Mouse (Mus musculus) heart, embryonic 13.5 days (tissue): ENCODE results near the gene Npdc1. TPM values are rescaled to one million over a fixed set of nuclear protein-coding genes. Genes with fewer than 3 reads are reported as not detected.

Experiments used
- ATAC-seq: fragments of 200-750 bp; cut with Nextera tagmentation; 2 replicates; pipeline ENCODE4 v1.8.0; 2017; ENCODE audit warnings: moderate TSS enrichment; ENCODE audit not compliant: insufficient number of reproducible peaks, low FRiP score, low TSS enrichment; ENCODE audit errors: extremely low read depth
- H3K27ac ChIP-seq: fragments of 300-500 bp; sonication (generic); replicated peaks from 2 replicates; pipeline ENCODE4 v1.5.1; 2015; ENCODE audit warnings: moderate library complexity, mild to moderate bottlenecking, inconsistent platforms
- H3K27me3 ChIP-seq: fragments of 300-500 bp; sonication (generic); replicated peaks from 2 replicates; pipeline ENCODE4 v1.6.1; 2015; ENCODE audit warnings: mild to moderate bottlenecking, inconsistent platforms
- H3K36me3 ChIP-seq: fragments of 300-500 bp; sonication (generic); 2 replicates; pipeline ENCODE4 v1.6.1; 2015; ENCODE audit warnings: mild to moderate bottlenecking, inconsistent platforms
- H3K4me1 ChIP-seq: fragments of 300-500 bp; sonication (generic); 2 replicates; pipeline ENCODE4 v1.6.1; 2015; ENCODE audit warnings: inconsistent platforms
- H3K4me2 ChIP-seq: fragments of 300-500 bp; sonication (generic); 2 replicates; pipeline ENCODE4 v1.6.1; 2015; ENCODE audit warnings: inconsistent platforms, mild to moderate bottlenecking, moderate library complexity
- H3K4me3 ChIP-seq: fragments of 300-500 bp; sonication (generic); 2 replicates; pipeline ENCODE4 v1.5.1; 2015; ENCODE audit warnings: moderate library complexity, mild to moderate bottlenecking, inconsistent platforms
- H3K9ac ChIP-seq: fragments of 300-500 bp; sonication (generic); 2 replicates; pipeline ENCODE4 v1.6.1; 2015; ENCODE audit warnings: inconsistent platforms, mild to moderate bottlenecking, moderate library complexity
- H3K9me3 ChIP-seq: fragments of 300-500 bp; sonication (generic); 2 replicates; pipeline ENCODE4 v1.6.1; 2016; ENCODE audit warnings: inconsistent platforms
- WGBS: fragments of 180-500 bp; shearing (Covaris S2); methylation state at CpG from one replicate; pipeline ENCODE4 v1.1.7; 2015; ENCODE audit warnings: mixed read lengths; 5-methylcytosine and 5-hydroxymethylcytosine counted together
- microRNA-seq: library from miRNA; unstranded; fragments of <30 nt; microRNA quantifications from one replicate; pipeline ENCODE4, GENCODE M21; 2016
- polyA plus RNA-seq: library from polyadenylated mRNA; unstranded; fragments of >200 nt; fragmentation: Nextera tagmentation; extraction: Ambion mirVana; gene quantifications from 2 replicates; pipeline ENCODE4 v1.2.1, GENCODE M21; 2015

Npdc1 gene
- polyA plus RNA-seq, 1 experiment from 2014 or later: 26.6 TPM

DNA sequence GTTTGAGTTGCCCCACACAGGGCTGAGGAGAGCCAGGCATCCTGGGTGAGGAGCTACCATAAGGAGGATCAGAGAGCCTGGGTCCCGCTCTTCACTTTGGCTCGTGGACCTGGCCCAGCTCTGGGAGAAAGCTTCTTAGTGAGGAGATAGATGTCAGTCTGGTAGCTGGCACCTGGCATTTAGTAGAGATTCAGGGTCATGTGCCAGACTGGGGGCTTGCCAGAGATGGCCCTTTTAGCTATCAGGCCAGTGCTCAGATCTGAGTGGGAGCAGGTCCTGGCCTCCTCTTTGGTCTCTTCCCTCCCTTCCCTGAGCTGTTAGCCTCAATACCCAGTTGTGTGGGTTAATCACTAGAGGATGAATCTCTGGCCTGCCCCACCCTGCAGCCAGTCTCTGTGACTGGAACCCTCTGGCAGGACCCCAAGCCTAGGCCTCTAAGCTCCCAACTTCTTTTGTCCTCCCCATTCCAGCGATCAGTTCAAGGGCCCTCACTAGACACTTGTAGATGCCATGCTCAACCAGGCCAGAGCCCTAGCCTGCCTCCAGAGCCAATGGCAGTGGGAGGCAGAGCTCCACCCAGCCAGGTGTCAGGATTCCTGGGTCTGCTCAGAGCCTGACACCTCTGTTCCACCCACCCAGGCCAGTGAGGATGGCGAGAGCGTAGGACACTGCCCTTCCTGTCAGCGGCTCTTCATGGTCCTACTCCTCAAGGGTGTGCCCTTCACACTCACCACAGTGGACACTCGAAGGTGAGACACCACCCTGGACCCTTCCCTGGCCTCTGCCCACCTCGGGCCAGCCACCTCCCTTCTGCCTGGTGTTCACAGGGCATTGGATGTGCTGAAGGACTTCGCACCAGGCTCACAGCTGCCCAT lies 58.1 kb downstream of the Npdc1 start:
- Histone ChIP-seq H3K4me3 (no peak overlapping the region), H3K36me3 (peaks cover 21% of the 10 kb centered on the region), H3K4me1 (peaks cover 29% of the 10 kb centered on the region), H3K9me3 (no peaks in the 10 kb centered on the region), H3K27ac (no peak overlapping the region), H3K4me2 (no peak overlapping the region), H3K9ac (no peak overlapping the region), H3K27me3 (no peaks in the 10 kb centered on the region)
- no peak for ATAC-seq
- 81% methylated on average over 9 of the region's 9 CpGs for WGBS

DNA sequence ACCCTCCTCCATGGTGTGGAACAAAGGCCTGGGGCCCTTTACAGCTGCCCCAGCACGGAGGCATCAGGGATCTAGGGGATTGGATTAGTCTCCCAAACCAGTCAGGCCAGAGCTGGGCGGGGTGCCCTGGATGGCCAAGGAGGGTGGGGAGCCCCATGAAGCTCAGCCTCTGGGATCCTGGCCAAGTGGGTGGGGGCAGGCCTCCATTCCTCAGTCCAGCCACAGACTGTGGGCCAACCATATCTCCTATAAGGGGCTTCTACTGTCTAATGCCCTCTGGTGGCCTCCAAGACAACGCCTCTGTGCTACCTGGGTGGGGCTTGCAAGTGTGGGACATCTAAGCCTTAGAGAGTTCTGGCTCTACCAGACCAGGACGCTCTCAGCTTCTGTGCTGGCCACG lies 59.8 kb downstream of the Npdc1 start:
- Histone ChIP-seq H3K36me3 (peaks cover 21% of the 10 kb centered on the region), H3K4me3 (no peak overlapping the region), H3K4me2 (no peak overlapping the region), H3K9ac (no peak overlapping the region), H3K9me3 (no peaks in the 10 kb centered on the region), H3K4me1 (peaks cover 29% of the 10 kb centered on the region), H3K27ac (no peak overlapping the region), H3K27me3 (no peaks in the 10 kb centered on the region)
- WGBS: 72% methylated on average over 5 of the region's 5 CpGs
- ATAC-seq: no peak

Small RNA genes within 50 kb of the gene (microRNA-seq; reads per million reads assigned to microRNA genes)
- not detected for gene Mir3087

Other genes with a start within 250 kb of the Npdc1 start
- 7.7 and 8.2 TPM in 2 replicates for gene Nrarp, start 218.6 kb upstream of the Npdc1 start, polyA plus RNA-seq
- gene Tor4a, start 202.5 kb upstream of the Npdc1 start, polyA plus RNA-seq: 6.4 and 6.9 TPM in 2 replicates
- 68.8 and 72.8 TPM in 2 replicates for gene Nelfb, start 187.9 kb upstream of the Npdc1 start, polyA plus RNA-seq
- not detected in 2 replicates for gene Stpg3, start 184.7 kb upstream of the Npdc1 start, polyA plus RNA-seq
- not detected in 2 replicates for gene Fam166a, start 180.6 kb upstream of the Npdc1 start, polyA plus RNA-seq
- 402 and 437 TPM in 2 replicates for gene Tubb4b, start 174.6 kb upstream of the Npdc1 start, polyA plus RNA-seq
- gene Slc34a3, start 165.0 kb upstream of the Npdc1 start, polyA plus RNA-seq: not detected in 2 replicates
- not detected in 2 replicates for gene Rnf224, start 162.6 kb upstream of the Npdc1 start, polyA plus RNA-seq
- gene Rnf208, start 157.1 kb upstream of the Npdc1 start, polyA plus RNA-seq: 6.6 and 7.2 TPM in 2 replicates
- gene Cysrt1, start 156.9 kb upstream of the Npdc1 start, polyA plus RNA-seq: not detected in 2 replicates
- 2.1 and 2.9 TPM in 2 replicates for gene AL732309.1, start 152.5 kb upstream of the Npdc1 start, polyA plus RNA-seq
- gene Tmem203, start 143.9 kb upstream of the Npdc1 start, polyA plus RNA-seq: 15.5 and 15.9 TPM in 2 replicates
- 3.5 and 4.3 TPM in 2 replicates for gene Tprn, start 136.7 kb upstream of the Npdc1 start, polyA plus RNA-seq
- 144 and 158 TPM in 2 replicates for gene Ssna1, start 126.9 kb upstream of the Npdc1 start, polyA plus RNA-seq
- 77.3 and 82.5 TPM in 2 replicates for gene Anapc2, start 126.9 kb upstream of the Npdc1 start, polyA plus RNA-seq
- gene Tmem210, start 111.2 kb upstream of the Npdc1 start, polyA plus RNA-seq: not detected in 2 replicates
- gene Lrrc26, start 109.4 kb upstream of the Npdc1 start, polyA plus RNA-seq: not detected in 2 replicates
- 0.09 and 0.16 TPM in 2 replicates for gene Grin1, start 80.2 kb upstream of the Npdc1 start, polyA plus RNA-seq
- gene Man1b1, start 67.0 kb upstream of the Npdc1 start, polyA plus RNA-seq: 28.4 and 31.3 TPM in 2 replicates
- gene Dpp7, start 43.0 kb upstream of the Npdc1 start, polyA plus RNA-seq: 13.6 and 14.4 TPM in 2 replicates
- gene Uap1l1, start 33.7 kb upstream of the Npdc1 start, polyA plus RNA-seq: 14.9 and 17.0 TPM in 2 replicates
- 16.5 and 18.1 TPM in 2 replicates for gene Sapcd2, start 27.0 kb upstream of the Npdc1 start, polyA plus RNA-seq
- gene Entpd2, start 3.5 kb upstream of the Npdc1 start, polyA plus RNA-seq: 0.51 and 0.68 TPM in 2 replicates
- 0.07 TPM in 1 of 2 replicates, not detected in the other for gene Fut7, start 23.9 kb downstream of the Npdc1 start, polyA plus RNA-seq
- gene Abca2, start 29.4 kb downstream of the Npdc1 start, polyA plus RNA-seq: 2.7 and 3.2 TPM in 2 replicates
- gene Clic3, start 57.5 kb downstream of the Npdc1 start, polyA plus RNA-seq: 1.8 and 2.5 TPM in 2 replicates
- gene Paxx, start 61.7 kb downstream of the Npdc1 start, polyA plus RNA-seq: 25.6 and 25.7 TPM in 2 replicates
- gene Ptgds, start 70.7 kb downstream of the Npdc1 start, polyA plus RNA-seq: 19.8 and 20.7 TPM in 2 replicates
- not detected in 2 replicates for gene Lcn12, start 94.6 kb downstream of the Npdc1 start, polyA plus RNA-seq
- 73.8 and 83.9 TPM in 2 replicates for gene Fbxw5, start 101.4 kb downstream of the Npdc1 start, polyA plus RNA-seq
- gene C8g, start 102.4 kb downstream of the Npdc1 start, polyA plus RNA-seq: 3.1 and 3.5 TPM in 2 replicates
- 21.0 and 22.9 TPM in 2 replicates for gene Traf2, start 147.6 kb downstream of the Npdc1 start, polyA plus RNA-seq
- gene Edf1, start 158.5 kb downstream of the Npdc1 start, polyA plus RNA-seq: 277 and 302 TPM in 2 replicates
- gene Mamdc4, start 175.5 kb downstream of the Npdc1 start, polyA plus RNA-seq: 4.6 and 7.3 TPM in 2 replicates
- gene Phpt1, start 175.9 kb downstream of the Npdc1 start, polyA plus RNA-seq: 177 and 199 TPM in 2 replicates
- gene Ajm1, start 182.4 kb downstream of the Npdc1 start, polyA plus RNA-seq: 0.14 and 0.27 TPM in 2 replicates
- gene Rabl6, start 209.2 kb downstream of the Npdc1 start, polyA plus RNA-seq: 42.9 and 47.6 TPM in 2 replicates
- 0.11 and 0.13 TPM in 2 replicates for gene Ccdc183, start 218.3 kb downstream of the Npdc1 start, polyA plus RNA-seq
- gene Tmem141, start 222.7 kb downstream of the Npdc1 start, polyA plus RNA-seq: 20.3 and 20.4 TPM in 2 replicates
- 2.3 and 2.6 TPM in 2 replicates for gene Fcna, start 228.7 kb downstream of the Npdc1 start, polyA plus RNA-seq